8 mouse cellular contexts compared by ENCODE assay signal in genomic region chr17:78836056-78836455, GRCm38 (mm10). TPM values are rescaled to one million over a fixed set of nuclear protein-coding genes. Genes with fewer than 3 reads are reported as not detected.
DNase-seq lines count a peak whose midpoint lies in the region; ATAC-seq and TF ChIP-seq lines count a peak whose summit lies in the region.

No protein-coding gene starts in this region.

- peaks cover 5% of the 10 kb centered on the region for H3K36me3 ChIP-seq in embryonic facial prominence, embryonic 11.5 days (replicated peaks; ENCODE audit: control insufficient read depth, insufficient read depth, low read depth, low read length)
- peaks cover 31% of the 10 kb centered on the region for H3K36me3 ChIP-seq in limb, embryonic 14.5 days (ENCODE audit: control insufficient read depth, insufficient read depth, low read length)
- H3K36me3 ChIP-seq in stomach, embryonic 15.5 days, result 0 out of 2 replicates have a peak, but pooled peaks cover 15% of the 10 kb centered on the region

- peak overlapping the region; percentile 48 for H3K4me2 ChIP-seq in embryonic facial prominence, embryonic 11.5 days (ENCODE audit: low read depth, low read length)
- H3K4me2 ChIP-seq in limb, embryonic 14.5 days (replicated peaks; ENCODE audit: low read depth, low read length, severe bottlenecking), result peak overlapping the region; percentile 81
- peak overlapping the region; percentile 88 for H3K4me2 ChIP-seq in stomach, embryonic 15.5 days

- ATAC-seq in embryonic facial prominence, embryonic 11.5 days (replicated peaks; ENCODE audit: insufficient number of reproducible peaks, low FRiP score, low TSS enrichment, low read depth), result no peak
- ATAC-seq in limb, embryonic 14.5 days (ENCODE audit: low FRiP score, low read depth), result no peak
- no peak for ATAC-seq in stomach, embryonic 15.5 days (ENCODE audit: insufficient read depth, low FRiP score, low read depth)

- H3K9ac ChIP-seq in embryonic facial prominence, embryonic 11.5 days (replicated peaks; ENCODE audit: low read length), result peak overlapping the region; percentile 32
- H3K9ac ChIP-seq in limb, embryonic 14.5 days (ENCODE audit: low read depth, low read length, severe bottlenecking), result peak overlapping the region; percentile 67
- H3K9ac ChIP-seq in stomach, embryonic 15.5 days, result peak overlapping the region; percentile 50; the same call in 1 of the 2 replicates

- no peaks in the 10 kb centered on the region for H3K9me3 ChIP-seq in embryonic facial prominence, embryonic 11.5 days (replicated peaks; ENCODE audit: control insufficient read depth, low read length)
- no peaks in the 10 kb centered on the region for H3K9me3 ChIP-seq in limb, embryonic 14.5 days (ENCODE audit: control insufficient read depth, low read length)
- no peaks in the 10 kb centered on the region for H3K9me3 ChIP-seq in stomach, embryonic 15.5 days

- DNase-seq in embryo, embryonic 10.5 days (ENCODE audit: low spot score), result peak; percentile 19
- DNase-seq in embryo, embryonic 9.5 days (ENCODE audit: extremely low spot score), result no peak
- DNase-seq in 3134 (ENCODE audit: extremely low read depth, insufficient read length, low spot score), result peak; percentile 11
- DNase-seq in embryonic facial prominence, embryonic 11.5 days (ENCODE audit: low spot score), result peak; percentile 9
- no peak for DNase-seq in limb, embryonic 14.5 days (ENCODE audit: low spot score)
- DNase-seq in lung, postnatal 10 days, result no peak
- DNase-seq in adrenal gland, postnatal 14 days, result no peak

- H3K4me3 ChIP-seq in embryonic facial prominence, embryonic 11.5 days (ENCODE audit: low read depth, low read length), result peak overlapping the region; percentile 81
- H3K4me3 ChIP-seq in limb, embryonic 14.5 days (replicated peaks; ENCODE audit: low read length), result peak overlapping the region; percentile 80
- peak overlapping the region; percentile 89 for H3K4me3 ChIP-seq in stomach, embryonic 15.5 days (replicated peaks)

- H3K27ac ChIP-seq in embryonic facial prominence, embryonic 11.5 days (replicated peaks; ENCODE audit: low read depth, low read length), result no peak overlapping the region
- no peak overlapping the region for H3K27ac ChIP-seq in limb, embryonic 14.5 days (replicated peaks; ENCODE audit: low read depth, low read length)
- H3K27ac ChIP-seq in stomach, embryonic 15.5 days, result peak overlapping the region; percentile 90

- H3K27me3 ChIP-seq in embryonic facial prominence, embryonic 11.5 days (ENCODE audit: control insufficient read depth, insufficient read depth, low read length), result no peaks in the 10 kb centered on the region
- no peaks in the 10 kb centered on the region for H3K27me3 ChIP-seq in limb, embryonic 14.5 days (ENCODE audit: control insufficient read depth, insufficient read depth, low read length)
- no peaks in the 10 kb centered on the region for H3K27me3 ChIP-seq in stomach, embryonic 15.5 days (replicated peaks)

- WGBS in embryonic facial prominence, embryonic 11.5 days, result 28% methylated on average over 2 of the region's 2 CpGs
- WGBS in limb, embryonic 14.5 days, result 18% methylated on average over 2 of the region's 2 CpGs
- WGBS in stomach, embryonic 15.5 days, result 26% methylated on average over 2 of the region's 2 CpGs

- no peak for TF ChIP-seq POLR2A in limb, embryonic 14.5 days (IDR thresholded peaks at IDR 0.05; ENCODE audit: borderline replicate concordance, extremely low read depth, insufficient read depth, insufficient read length)

- no peaks in the 10 kb centered on the region for H3K4me1 ChIP-seq in embryonic facial prominence, embryonic 11.5 days (ENCODE audit: control insufficient read depth, insufficient read depth, low read length)
- no peaks in the 10 kb centered on the region for H3K4me1 ChIP-seq in limb, embryonic 14.5 days (ENCODE audit: control insufficient read depth, insufficient read depth, low read length)
- no peaks in the 10 kb centered on the region for H3K4me1 ChIP-seq in stomach, embryonic 15.5 days

RNA-seq across cellular contexts. Expression of gene Gpatch11, which starts 0.7 kb away (rescaled TPM):
- polyA plus RNA-seq in embryonic facial prominence, embryonic 11.5 days (2014; fragmentation: Nextera tagmentation; extraction: Ambion mirVana), result 38.7 and 39.5 TPM in 2 replicates
- 14.4 and 26.0 TPM in 2 replicates for polyA plus RNA-seq in limb, embryonic 14.5 days (2012; rRNA removed)
- polyA plus RNA-seq in limb, embryonic 14.5 days (2014; fragmentation: Nextera tagmentation; extraction: Ambion mirVana), result 42.5 and 52.4 TPM in 2 replicates
- polyA plus RNA-seq in stomach, embryonic 15.5 days (2015; fragmentation: Nextera tagmentation; extraction: Ambion mirVana), result 43.2 and 44.7 TPM in 2 replicates
- total RNA-seq in adrenal gland, postnatal 14 days (2021), result 30.1 and 33.2 TPM in 2 replicates

RNA-seq across cellular contexts. Expression of gene Heatr5b, which starts 0.9 kb away (rescaled TPM):
- polyA plus RNA-seq in embryonic facial prominence, embryonic 11.5 days (2014; fragmentation: Nextera tagmentation; extraction: Ambion mirVana), result 13.0 and 14.2 TPM in 2 replicates
- 21.9 and 24.5 TPM in 2 replicates for polyA plus RNA-seq in limb, embryonic 14.5 days (2012; rRNA removed)
- polyA plus RNA-seq in limb, embryonic 14.5 days (2014; fragmentation: Nextera tagmentation; extraction: Ambion mirVana), result 11.5 and 15.6 TPM in 2 replicates
- polyA plus RNA-seq in stomach, embryonic 15.5 days (2015; fragmentation: Nextera tagmentation; extraction: Ambion mirVana), result 10.0 and 13.3 TPM in 2 replicates
- 29.8 and 31.5 TPM in 2 replicates for total RNA-seq in adrenal gland, postnatal 14 days (2021)

RNA-seq across cellular contexts. Expression of gene Eif2ak2, which starts 46.3 kb away (rescaled TPM):
- 6.4 and 7.1 TPM in 2 replicates for polyA plus RNA-seq in embryonic facial prominence, embryonic 11.5 days (2014; fragmentation: Nextera tagmentation; extraction: Ambion mirVana)
- polyA plus RNA-seq in limb, embryonic 14.5 days (2012; rRNA removed), result 4.9 and 7.4 TPM in 2 replicates
- 8.7 and 9.0 TPM in 2 replicates for polyA plus RNA-seq in limb, embryonic 14.5 days (2014; fragmentation: Nextera tagmentation; extraction: Ambion mirVana)
- polyA plus RNA-seq in stomach, embryonic 15.5 days (2015; fragmentation: Nextera tagmentation; extraction: Ambion mirVana), result 16.0 and 16.4 TPM in 2 replicates
- 20.6 and 23.3 TPM in 2 replicates for total RNA-seq in adrenal gland, postnatal 14 days (2021)

Comparison
In these comparisons a context has a peak if more than half of its experiments do, and no peak if none do; other contexts are left out.
1. DNase-seq: peak in embryo, embryonic 10.5 days (single experiment), 3134 (single experiment) and embryonic facial prominence, embryonic 11.5 days (single experiment); none in embryo, embryonic 9.5 days (single experiment), limb, embryonic 14.5 days (single experiment), lung, postnatal 10 days (single experiment) and adrenal gland, postnatal 14 days (single experiment).
2. Peak in every context shown above with its lines, with median percentiles within 50 percentile points of each other: H3K4me2 ChIP-seq, H3K4me3 ChIP-seq and H3K9ac ChIP-seq.